Mouse (Mus musculus) layer of hippocampus, adult 9-11 months (tissue): ENCODE data around the gene Cbx8.

ENCODE experiments used
- DNase-seq: peaks from one replicate; pipeline ENCODE4 v3.0.0; 2022

The Cbx8 gene

DNA sequence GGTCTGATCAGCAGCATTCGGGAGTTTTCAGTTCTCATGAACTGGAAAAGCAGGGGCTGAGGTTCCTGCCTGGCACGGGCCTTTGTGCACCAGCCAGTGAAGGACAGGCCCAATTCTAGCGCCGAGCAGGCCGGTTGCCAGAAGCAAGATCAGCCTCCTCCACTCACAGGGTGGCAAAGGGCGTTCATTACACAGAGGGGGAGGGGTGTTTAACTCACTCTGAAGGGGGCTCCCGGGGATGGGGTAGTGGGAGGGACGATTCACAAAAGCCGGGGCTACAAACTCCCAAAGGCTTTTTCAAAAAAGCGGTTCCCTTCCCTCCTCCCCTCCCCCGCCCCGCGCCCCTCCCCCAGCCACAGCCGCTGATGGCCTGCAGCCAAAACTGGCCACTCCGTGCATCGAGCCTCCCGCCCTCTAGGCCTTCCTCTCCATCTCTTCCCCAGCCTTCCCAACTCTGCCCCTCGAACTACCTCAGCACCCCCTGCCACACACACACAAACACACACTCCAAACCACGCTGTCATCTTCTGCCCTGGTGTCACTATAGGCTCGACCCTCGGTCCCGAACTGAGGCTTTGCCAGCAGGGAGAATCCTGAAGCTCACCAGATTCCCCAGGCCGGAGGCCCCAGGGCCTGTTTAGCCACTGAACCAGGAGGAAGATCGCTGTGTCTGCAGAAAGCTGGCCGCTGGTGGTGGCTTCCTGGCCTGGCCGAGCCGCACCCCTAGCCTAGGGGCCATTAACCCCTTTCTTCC lies 38.1 kb upstream of the Cbx8 start:
- peak; percentile 62 for DNase-seq

DNA sequence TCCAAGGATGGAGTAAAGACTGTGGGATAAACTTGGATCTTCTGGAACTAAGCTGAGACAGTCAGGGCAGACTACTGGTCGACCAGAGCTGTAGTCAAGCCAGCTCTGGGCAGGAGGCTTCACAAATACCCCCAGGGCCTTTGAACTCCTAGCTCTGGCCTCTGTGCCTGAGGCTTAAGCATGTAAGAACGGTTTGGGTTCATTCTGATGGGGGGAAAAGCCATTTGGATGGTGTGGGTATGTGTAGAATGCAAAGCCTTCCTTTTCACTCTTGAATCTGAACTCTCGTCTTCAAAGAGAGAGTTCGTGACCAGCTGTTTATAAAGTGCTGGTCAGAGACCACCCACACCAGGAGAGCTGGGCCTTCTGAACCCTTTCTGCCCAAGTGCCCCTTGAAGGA lies 37.0 kb upstream of the Cbx8 start:
- DNase-seq = no peak

DNA sequence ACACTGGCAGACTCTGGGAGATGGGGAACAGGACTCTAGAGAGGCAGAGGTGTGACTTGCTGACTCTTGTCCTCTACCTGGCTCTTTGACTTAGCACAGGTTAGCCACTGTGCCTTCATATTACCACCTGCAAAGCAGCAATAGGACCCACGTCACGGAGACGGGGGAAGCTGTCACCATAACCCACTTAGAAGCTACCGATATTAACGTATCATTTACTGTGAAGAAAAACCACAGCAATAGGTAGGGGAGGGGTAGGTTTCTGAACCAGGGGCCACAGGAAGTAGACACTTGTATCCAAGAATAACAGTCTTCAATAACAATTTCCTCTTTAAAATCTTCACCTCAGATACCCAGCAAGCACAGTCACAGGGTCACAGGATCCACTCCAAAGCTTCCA lies 35.0 kb upstream of the Cbx8 start:
- DNase-seq = no peak

DNA sequence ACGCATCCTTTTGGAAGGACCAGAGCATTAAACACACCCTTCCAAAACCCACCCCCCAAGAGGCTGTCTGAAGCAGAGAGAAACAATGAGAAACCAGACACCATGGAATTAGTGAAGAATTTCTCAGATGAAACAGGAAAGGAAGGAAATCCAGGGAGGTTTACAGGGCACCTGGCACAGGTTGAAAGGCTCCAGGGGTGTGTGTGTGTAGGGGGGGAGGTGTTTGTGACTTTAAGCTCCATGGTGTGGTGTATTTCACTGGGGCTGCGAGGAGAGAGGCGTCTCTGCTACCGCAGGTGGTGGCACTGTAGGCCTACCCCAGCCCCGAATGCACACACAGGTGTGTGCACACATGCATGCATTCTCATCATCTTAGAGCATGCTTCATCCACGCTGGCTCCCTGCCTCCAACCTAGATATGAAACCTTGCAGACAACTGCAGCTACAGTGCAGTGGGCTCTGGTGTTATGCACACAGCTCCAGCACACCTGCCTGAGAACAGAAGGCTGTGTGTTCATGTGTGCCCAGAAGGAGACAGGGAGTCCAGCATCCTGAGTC lies 33.2 kb upstream of the Cbx8 start:
- DNase-seq = no peak

DNA sequence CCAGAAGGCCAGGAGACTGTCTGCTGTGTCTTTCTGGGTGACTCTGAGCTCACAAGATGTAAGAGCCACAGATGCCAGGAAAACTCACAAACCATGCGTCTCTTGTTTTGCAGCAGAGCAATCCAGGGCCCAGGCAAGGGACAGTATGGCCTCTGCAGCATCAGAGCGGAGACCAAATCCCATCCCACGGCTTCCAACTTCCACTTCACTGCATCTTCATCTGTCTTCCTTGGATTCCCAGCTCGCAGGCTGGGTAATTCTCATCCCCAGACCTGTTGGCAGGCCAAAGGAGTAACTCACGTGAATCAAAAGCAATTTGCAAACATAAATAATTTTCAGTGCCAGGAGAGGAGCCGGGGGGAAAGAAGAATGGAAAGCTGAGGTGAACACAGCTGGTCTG lies 32.2 kb upstream of the Cbx8 start:
- no peak for DNase-seq

DNA sequence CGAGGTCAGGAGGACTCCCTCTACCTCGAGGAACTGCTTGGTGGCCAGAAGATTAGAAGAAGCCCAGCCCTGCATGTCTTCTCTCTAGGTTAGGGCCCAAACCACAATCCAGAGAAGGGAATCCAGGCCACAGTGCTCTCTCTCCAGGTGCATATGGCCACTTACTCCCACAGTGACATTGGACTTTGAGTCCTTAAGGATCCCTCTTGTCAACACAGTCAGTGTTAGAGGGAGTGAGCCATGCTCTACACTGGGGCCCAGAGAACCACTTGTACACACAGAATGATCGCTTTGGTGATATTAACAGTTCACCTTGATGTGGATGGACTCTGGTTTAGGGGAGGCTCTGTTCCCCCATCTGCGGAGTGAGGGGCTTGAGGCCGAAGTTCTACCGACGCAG lies 31.5 kb upstream of the Cbx8 start:
- DNase-seq = no peak

DNA sequence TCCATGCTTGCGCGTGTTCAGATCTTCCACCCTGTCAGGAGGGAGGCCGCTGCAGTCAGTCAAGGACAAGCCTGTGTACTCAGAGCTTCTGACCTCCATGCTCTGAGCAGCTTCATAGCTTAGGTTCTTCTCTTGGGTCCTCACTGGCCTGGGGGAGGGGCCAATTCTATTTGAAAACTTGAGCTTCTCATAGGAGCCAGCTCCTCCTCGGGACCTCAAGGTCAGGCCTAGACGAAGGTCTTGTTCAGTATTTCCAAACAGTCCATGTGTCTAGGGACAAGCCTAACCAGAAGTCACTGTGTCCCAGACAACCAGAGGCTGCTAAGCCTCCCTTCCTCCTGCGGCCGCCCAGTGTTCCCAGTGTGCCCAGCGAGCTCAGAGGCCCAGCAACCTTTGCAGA lies 26.1 kb upstream of the Cbx8 start:
- no peak for DNase-seq

DNA sequence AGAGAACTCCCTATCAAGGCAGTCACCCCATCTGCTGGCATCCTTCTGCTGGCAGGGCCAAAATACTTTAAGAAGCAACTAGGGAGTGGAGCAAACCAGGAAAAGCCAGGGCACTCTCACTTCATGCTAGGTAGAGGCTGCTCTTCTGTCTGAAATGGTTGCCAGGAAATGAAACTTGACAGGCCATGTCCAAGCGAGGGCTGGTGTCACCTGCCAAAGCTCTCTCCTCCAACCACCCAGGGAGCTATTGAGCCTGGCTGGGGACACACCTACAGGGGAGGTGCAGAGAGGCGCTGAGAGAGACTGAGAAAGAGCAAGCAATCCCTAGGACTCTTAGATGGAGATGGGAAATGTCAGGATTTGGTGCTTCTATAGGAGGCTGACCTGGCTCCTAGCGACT lies 18.5 kb upstream of the Cbx8 start:
- no peak for DNase-seq

DNA sequence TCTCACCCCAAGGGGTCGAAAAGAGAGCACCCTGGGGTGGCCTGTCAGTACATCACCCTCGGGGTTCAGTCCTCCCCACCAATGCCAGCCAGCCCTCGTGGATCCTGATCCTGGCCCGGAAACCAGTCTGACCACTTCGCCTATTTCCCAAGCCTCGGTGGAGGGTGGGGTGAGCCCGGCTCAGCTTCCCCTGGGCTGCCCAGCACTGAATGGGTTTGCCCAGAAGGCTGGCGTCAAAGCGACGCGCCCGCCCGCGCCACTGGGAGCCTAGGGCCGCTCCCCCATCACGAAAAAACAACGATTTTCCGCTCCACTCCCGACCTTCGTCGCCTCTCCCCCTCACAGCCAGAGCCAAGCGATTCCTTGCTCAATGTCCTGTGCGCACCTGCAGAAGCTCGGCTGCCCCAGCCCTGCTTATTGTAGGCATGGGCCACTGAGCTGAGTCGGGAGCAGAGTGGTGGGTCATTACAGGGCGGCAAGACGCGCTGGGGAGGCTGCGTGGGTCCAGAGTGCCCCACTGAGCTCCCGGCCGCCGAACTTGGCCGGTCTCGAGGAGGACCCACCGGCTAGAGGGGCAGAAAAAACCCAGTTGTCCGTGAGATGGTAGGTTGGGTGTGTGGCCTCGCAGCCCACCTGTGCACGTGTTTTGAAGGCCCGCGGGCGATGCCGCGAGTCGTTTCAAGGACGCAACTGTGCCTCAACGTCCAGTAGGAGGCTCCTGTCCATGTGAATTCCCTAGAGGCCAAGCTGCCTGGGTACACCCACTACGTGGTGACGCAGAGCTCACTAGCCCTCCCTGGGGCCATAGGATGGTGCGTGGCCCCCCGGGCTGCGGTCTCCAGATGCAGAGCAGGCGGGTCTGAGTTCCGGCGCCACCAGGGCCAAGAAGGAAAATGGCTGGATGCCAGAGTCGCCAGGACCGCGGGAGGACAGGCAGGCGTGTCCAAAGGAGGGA lies 17.5 kb upstream of the Cbx8 start:
- DNase-seq = no peak

DNA sequence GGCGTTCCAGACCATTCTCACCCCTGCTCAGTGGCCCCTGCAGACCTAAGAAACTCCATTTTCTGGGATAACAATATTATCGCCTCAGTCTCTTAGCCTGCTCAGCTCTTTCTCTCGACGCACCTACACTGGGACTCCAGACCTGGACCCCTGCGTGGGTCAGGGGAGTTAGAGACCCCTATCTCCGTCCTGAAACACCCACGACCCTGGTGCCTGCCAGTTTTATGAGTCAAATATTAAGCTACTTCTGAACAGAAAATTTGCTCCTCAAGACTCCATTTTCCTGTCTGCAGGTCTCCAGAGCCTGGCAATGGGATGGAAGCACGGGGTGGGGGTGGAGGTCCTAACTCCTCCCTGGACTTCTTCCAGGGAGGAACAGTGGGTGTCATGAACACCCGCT lies 16.5 kb upstream of the Cbx8 start:
- DNase-seq = no peak

DNA sequence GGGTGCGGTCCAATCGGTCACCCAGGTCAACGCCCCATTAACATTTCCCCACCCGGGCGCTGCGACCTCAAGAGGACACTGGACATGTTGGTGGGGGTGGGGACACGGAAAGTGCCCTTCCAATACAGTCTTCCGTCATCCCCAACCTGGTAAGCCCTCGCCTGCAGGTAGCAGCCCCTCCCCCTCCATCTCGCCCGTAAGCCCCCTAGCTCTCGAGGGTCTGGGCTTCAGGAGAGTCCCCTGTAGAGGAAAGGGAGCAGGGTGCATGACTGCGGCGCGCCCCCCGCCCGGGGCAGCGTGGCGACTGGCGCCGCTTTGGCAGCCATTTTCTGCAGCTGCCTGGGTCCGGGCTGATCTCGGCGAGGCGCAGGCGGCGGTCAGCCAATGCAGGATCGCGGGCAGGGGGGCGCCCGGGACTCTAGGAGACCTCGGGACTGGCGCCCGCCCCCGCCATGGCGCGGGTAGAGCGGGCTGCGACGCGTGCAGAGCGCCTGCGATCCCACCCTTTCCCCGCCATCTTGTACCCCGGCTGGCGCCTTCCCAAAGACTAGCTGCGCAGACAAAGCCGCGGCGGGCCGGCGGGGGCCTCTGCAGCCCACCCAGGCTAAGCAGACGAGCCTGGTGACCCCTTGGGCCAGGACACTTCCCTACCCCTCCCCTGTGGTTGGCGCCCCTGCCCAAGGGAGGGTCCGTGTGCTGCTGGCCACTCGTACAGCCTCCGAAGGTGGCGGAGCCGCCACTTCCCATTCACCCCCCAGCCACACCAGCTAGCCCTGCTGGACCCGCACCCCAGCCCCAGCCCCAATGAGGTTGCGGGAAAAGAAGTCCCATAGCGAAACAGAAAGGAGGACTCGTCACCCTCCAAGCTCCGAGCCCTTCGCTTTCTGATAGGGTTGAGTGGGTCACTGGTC lies 15.8 kb upstream of the Cbx8 start:
- peak; percentile 38 for DNase-seq

DNA sequence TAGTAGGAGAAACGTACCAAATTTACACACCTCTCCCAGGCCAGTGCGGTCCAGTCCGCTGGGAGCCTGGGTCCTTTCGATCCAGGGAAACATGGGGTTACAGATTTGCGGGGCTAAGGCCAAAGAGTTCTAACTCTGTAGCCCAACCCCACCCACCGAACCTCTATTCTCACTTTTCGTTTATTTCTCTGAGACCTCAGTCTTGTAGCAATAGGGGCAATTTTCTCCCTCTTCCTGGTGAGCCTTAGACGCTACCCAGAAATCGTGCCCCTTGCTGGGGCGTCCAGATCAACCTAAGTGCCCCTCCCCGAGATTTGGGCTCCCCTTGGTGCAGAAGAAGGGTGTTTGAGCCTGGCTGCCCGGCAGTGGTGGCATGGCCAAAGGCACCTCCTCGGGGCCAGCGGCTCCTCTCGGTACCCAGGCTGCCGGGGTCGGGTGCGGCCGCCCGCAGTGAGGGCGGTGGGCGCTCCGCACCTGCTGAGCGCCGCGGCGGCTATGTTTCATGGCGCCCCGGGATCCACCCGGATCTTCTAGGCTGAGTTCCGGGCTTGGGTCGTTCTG lies 14.9 kb upstream of the Cbx8 start:
- DNase-seq = no peak

DNA sequence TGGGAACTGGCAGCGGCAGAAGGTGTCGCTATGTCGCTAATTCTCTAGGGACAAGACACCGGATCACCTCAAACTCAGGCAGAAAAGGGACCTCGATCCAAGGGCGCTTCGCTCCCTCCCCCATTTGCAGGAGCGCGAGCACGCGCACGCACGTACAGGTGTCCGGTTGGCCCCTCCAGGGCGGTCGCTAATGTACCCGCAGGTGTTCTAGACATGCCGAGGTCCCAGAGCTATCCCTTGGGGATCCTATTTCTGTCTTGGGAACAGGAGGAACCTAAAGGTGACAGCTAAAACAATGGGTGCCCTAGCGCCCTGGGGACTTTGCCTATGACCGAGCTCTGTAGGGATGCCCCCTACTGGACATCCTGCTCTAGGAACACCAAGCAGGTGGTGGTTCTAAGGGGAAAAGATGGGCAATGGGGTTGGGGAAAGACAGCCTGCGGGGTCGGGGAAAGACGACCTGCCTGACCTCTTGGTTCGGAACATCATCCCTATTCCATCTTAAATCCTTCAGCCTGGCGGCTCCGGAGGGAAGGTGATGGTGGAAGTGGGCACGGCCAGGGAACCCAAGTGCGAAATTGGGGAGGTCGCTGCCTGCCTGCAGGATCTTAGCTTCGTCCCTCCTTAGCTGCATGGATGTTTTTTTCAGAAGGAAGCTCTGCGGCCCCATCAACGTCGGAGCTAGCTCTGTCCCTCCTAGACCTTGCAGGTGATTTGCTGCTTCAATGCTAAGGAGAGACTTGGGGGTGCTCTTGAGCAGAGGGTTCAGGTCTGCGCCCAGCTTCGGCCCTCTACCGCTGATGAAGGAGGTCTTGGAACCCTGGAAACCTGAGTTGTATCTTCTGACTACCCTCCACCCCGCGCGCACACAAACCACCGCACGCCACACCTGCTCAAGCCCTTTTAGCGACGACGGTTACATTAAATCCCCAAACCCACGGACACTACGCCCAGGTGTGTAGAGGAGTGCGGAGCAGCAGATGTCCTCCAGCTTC lies 13.9 kb upstream of the Cbx8 start:
- no peak for DNase-seq

DNA sequence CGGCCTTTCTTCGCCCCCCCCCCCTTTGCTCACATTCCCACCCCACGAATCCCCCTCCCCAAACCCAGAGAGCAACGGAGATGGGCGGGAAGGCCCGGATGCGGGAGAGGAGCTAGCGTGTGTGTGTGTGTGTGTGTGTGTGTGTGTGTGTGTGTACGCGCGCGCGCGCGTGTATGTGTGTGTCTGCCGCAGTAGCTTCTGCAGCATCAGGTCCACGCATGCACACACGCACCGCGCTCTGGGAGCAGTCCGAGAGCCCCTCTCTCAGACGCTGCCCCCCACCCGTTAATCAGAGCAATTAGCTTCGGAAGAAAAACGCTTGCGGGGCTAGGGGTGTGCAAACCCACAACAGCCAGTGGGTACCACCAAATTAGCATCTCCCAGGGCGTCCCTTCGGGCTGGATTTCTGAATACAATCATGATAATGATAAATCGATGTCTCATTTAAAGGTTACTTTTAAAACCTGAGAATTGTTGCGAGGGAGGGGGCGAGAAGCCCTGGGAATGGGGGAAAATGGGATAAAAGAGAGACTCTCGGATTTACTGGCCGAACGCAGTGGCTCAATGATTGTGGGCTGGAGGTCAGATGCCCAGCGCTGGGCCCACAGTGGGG lies 13.1 kb upstream of the Cbx8 start:
- DNase-seq = no peak

DNA sequence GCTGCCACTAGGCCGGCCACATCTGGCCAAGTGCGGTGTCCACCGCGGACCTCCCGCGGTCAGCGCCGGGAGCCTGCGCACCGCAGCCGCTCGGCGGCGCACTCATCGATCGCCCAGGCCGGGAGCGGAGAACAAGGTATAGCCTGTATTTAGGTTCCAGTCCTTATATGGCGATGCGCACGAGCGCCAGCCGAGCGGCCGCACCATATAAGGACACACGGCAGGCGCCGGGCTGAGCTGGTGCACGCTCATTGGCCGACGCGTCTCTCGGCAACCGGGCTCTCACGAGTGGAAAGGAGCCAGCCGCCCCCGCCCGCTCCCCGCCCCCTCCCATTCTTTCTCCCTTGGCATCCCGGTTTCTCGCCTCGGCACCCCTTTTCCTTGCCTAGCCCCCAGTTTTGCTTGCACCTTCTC lies 12.5 kb upstream of the Cbx8 start:
- peak; percentile 85 for DNase-seq

DNA sequence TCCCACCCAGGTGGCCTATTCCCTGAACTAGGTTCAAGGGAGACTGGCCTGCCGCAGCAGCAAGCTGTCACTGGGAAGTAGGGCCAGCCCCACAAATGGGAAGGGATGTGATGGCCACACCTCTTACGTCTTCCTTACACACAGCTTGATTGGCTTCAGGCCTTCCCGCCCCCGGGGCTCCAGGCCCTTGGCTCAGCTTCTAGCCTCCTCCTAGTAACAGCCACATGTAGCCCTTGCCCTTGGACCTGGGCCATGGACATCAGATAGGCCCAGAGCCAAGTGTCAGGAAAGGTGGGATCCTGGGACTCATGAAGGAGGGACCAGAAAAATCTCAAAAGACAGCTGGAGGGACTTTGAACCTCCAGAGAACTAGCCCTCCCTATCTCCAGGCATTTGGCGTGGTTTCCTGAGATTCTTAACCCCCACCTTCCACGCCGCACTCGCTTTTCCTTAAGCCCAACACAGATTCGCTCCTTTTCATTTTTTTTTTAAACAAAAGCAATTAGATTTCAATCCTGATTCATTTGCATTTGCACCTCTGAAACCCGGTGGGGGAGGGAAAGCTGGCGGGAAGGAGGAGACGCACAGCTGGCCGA lies 12.0 kb upstream of the Cbx8 start:
- no peak for DNase-seq

DNA sequence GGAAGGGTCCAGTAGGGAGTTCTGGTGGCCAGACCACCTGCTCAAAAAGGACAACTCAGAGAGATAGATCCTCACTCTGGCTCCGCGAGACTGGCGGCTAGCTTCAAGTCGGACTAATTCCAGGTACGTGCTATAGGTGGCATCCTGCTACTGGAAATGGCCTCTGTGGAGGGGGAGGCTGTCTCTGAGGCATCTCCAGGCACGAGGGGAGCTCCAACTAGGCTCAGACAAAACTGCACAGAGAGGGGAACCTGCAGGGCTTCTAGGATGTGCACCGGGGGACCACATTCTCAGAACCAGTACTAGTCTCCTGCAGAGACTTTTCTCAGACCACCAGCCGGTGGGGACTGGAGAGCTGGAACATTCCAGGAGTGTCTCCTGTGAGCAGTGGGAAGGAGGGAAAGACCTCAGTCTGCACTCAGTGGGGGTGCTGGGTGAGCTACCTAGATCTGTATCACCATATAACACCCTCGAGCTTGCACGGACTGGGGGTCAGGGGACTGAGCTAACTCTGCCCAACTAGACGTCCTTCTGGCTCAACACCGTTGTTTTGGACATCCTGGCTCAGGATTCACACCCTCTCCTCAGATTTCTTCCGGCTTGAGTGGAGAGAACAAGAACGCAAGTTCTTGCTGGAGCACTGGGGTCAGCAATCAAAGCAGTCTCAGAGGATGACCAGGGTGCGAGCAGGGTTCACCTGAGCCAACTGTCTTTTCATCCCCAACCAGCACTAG lies 11.3 kb upstream of the Cbx8 start:
- no peak for DNase-seq

DNA sequence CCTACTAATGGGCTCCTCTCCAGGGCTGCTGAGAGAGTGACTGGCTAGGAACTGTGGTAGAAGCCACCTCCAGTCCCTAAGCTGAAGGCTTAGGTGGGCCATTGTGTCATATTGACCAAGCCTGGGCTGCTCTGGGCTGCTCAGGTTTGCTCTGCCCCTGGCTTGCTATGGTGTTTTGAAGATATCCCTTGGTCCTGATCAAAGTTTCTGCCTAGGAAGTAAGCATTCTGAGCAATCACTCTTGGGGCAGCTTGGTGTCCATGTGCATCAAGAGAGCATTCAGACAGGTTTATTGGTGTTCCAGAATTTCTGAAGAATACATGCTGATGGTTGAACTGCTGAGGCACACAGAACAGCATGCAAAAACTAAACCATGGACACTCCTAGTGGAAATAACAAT lies 10.7 kb upstream of the Cbx8 start:
- DNase-seq = no peak

DNA sequence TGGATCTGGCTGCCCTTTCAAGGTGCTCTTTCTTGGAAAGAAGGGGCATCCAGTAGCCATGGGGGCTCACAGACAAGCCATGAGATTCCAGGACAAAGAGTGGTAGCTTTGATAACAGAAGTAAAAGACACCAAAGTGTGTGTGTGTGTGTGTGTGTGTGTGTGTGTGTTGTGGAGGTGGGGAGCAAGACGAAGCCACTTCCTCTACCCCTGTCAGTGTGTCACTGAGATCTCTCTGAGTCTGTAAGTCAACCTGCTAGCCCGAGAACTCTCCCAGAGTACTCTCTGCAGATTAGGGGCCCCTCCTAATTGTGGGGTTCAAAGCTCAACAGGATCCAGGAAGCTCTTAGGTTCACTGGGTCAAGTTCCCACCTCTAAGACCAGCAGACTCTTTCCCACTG lies 9.6 kb upstream of the Cbx8 start:
- no peak for DNase-seq

DNA sequence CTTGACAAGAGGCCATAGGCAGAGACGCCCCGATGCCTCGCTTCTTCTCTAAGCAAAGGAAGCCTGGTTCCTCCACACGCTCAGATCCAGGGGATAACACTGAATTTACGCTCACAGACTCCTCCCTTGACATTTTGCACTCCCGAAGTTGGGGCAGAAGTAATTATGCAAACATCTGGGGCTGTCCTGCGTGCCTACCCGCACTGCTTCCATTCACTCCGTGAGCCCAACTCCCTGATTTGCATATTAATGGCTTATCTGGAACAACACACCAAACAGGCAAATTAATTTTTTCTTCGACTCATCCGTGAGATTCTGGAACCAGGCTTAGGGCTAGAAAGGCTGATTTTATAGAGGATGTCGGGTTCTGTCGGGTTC lies 7.4 kb upstream of the Cbx8 start:
- DNase-seq = no peak
